Mouse (Mus musculus) intestine, embryonic 14.5 days (tissue): ENCODE measurements at regions not wholly inside any gene's neighbourhood (a gene's known extent, or its start where the extent isn't known, plus 50 kb on each side); places are given as distances from the start of the nearest gene placed in this dataset.

Experiments used
- ATAC-seq: fragments of 200-750 bp; cut with Nextera tagmentation; replicated peaks from 2 replicates; pipeline ENCODE4 v1.8.0; 2017; ENCODE audit warnings: low read depth, moderate number of reproducible peaks, moderate TSS enrichment, moderate library complexity; ENCODE audit not compliant: low FRiP score, low TSS enrichment
- DNase-seq: peaks from one replicate; pipeline ENCODE4 v3.0.0-alpha.2; 2018; ENCODE audit warnings: low spot score
- H3K27ac ChIP-seq: fragments of 300-500 bp; sonication (generic); 2 replicates; pipeline ENCODE4 v1.5.1; 2014; ENCODE audit warnings: low read depth, mild to moderate bottlenecking, control low read depth
- H3K27me3 ChIP-seq: fragments of 300-500 bp; sonication (generic); replicated peaks from 2 replicates; pipeline ENCODE4 v1.6.1; 2014; ENCODE audit warnings: low read length, control low read depth; ENCODE audit not compliant: control insufficient read depth, insufficient read depth
- H3K36me3 ChIP-seq: fragments of 300-500 bp; sonication (generic); 2 replicates; pipeline ENCODE4 v1.6.1; 2014; ENCODE audit warnings: low read length, control low read depth; ENCODE audit not compliant: control insufficient read depth, insufficient read depth
- H3K4me1 ChIP-seq: fragments of 300-500 bp; sonication (generic); replicated peaks from 2 replicates; pipeline ENCODE4 v1.6.1; 2014; ENCODE audit warnings: low read length, control low read depth, mixed read lengths; ENCODE audit not compliant: control insufficient read depth, insufficient read depth
- H3K4me2 ChIP-seq: fragments of 300-500 bp; sonication (generic); 2 replicates; pipeline ENCODE4 v1.6.1; 2014; ENCODE audit warnings: low read length
- H3K4me3 ChIP-seq: fragments of 300-500 bp; sonication (generic); 2 replicates; pipeline ENCODE4 v1.5.1; 2014; ENCODE audit warnings: low read depth, low read length, control low read depth, mixed read lengths
- H3K9ac ChIP-seq: fragments of 300-500 bp; sonication (generic); 2 replicates; pipeline ENCODE4 v1.6.1; 2014; ENCODE audit warnings: mild to moderate bottlenecking, low read length
- H3K9me3 ChIP-seq: fragments of 300-500 bp; sonication (generic); 2 replicates; pipeline ENCODE4 v1.6.1; 2016; ENCODE audit warnings: low read length, control low read depth; ENCODE audit not compliant: control insufficient read depth
- WGBS: fragments of 180-500 bp; shearing (Covaris S2); extraction: QIAGEN DNeasy Blood & Tissue Kit; methylation state at CpG from one replicate; pipeline ENCODE4 v1.1.7; 2014; 5-methylcytosine and 5-hydroxymethylcytosine counted together

DNA sequence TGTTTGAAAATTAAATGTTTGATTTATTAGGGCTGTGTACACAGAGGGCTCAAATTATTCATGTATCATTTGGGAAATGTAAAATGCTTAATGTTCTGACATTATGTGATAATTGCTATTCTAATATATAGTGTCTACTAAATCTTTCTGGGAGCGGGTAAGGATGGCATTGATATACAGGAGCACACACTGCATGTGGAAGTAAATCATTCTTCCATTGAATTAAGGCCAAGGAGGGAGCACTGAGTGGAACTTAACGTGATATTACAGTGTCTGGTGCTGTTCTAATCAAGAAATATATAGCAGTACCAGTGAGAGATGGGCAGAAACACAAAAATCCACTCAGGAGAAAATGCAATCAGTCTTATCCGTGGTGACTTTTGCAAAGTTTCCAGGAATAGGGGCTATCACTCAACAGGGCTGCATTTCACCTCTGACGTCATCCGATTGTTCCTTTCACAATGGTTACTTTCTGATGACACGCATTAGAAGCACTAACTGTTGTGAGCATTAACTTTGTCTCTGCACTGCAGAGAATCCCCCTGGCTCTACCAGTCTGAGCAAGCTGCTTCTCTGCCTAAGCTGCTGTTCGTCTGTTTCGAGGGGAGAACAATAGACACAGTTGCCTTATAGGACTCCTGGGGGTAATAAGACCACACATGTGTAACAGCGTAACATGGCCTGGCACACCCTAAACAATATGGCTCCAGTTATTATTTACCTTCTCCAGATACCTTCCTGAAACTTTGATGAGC is 85.0 kb upstream of the Iqcj start:
- Histone ChIP-seq H3K4me3 (no peak overlapping the region), H3K27ac (no peak overlapping the region), H3K4me1 (no peaks in the 10 kb centered on the region), H3K9ac (no peak overlapping the region), H3K9me3 (no peaks in the 10 kb centered on the region), H3K27me3 (no peaks in the 10 kb centered on the region), H3K36me3 (no peaks in the 10 kb centered on the region), H3K4me2 (no peak overlapping the region)
- 76% methylated on average over 9 of the region's 9 CpGs for WGBS
- ATAC-seq (no peak), DNase-seq (no peak)

DNA sequence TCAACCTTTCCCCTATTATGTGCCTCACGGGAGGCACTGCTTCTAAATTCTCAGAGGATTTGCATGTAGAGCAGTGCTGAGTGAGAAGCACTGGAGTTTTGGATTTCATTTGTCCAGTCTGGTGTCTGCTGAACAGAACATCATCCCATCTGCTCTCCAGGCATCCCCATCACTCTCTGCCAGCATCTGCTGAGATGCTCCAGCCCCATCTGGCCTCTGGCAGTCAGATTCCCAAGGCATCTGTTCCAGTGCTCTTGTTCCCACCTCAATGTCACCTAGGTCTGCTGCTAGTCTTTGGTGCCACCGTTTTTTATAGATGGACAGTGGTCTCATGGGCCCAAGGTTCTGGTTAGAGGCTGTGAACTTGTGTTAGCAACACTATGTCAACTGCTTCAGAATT is 63.9 kb upstream of the Iqcj start:
- ATAC-seq = no peak

DNA sequence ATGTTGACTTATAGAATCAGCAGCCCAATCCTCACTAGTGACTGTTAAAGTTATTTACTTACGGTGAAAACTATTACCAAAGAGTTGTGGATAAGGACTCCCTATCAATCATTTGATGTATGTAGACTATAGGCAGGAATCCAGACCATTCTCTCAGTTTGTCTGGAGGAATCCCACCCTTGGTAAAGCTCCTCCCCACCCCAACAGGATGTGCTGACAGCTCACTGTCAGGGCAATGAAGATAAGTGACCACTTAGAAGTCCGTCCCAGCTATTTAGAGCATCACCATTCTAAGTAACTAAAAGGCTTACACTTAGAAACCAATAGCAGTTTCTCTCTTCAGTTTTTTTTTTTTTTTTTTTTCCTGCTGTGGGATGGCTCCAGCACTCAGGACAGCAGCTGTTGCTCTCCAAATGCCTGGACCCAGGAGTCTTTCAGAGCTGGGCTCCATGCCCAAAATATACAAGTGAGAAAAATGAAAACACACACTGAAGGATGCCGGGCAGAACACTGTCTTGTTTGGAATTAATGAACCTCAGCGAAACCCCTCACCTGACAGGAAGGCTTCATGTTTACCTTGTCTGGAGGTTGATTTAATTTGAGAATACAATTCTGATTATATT is 58.9 kb upstream of the Iqcj start:
- WGBS = 28% methylated on average over 4 of the region's 4 CpGs
- DNase-seq (no peak), ATAC-seq (0 out of 2 replicates have a peak, but pooled peaks have one; percentile 19)
- H3K36me3 ChIP-seq = no peaks in the 10 kb centered on the region
- no peaks in the 10 kb centered on the region for H3K4me1 ChIP-seq
- H3K4me2 ChIP-seq = no peak overlapping the region
- no peak overlapping the region for H3K27ac ChIP-seq
- no peaks in the 10 kb centered on the region for H3K9me3 ChIP-seq
- no peaks in the 10 kb centered on the region for H3K27me3 ChIP-seq
- no peak overlapping the region for H3K9ac ChIP-seq
- no peak overlapping the region for H3K4me3 ChIP-seq

More for the DNA sequence above, 63.9 kb upstream of the Iqcj start:
- no peak overlapping the region for H3K4me2 ChIP-seq
- no peaks in the 10 kb centered on the region for H3K27me3 ChIP-seq
- no peaks in the 10 kb centered on the region for H3K36me3 ChIP-seq
- H3K27ac ChIP-seq = no peak overlapping the region
- WGBS = 76% methylated on average over 2 of the region's 2 CpGs
- no peaks in the 10 kb centered on the region for H3K4me1 ChIP-seq
- H3K9me3 ChIP-seq = no peaks in the 10 kb centered on the region
- no peak overlapping the region for H3K9ac ChIP-seq
- no peak for DNase-seq
- no peak overlapping the region for H3K4me3 ChIP-seq
